Comparison of ENCODE assay signal across 26 mouse cellular contexts in genomic region chr13:46365292-46365691, GRCm38 (mm10). TPM values are rescaled to one million over a fixed set of nuclear protein-coding genes. Genes with fewer than 3 reads are reported as not detected.
DNase-seq lines count a peak whose midpoint lies in the region; ATAC-seq and TF ChIP-seq lines count a peak whose summit lies in the region.
"Had no signal": no experiment of that assay in that cellular context is flagged by ENCODE, and none has a peak within 500 bp of the region (broad histone marks: within the 10 kb centered on the region; RNA-seq: fewer than 3 reads in every experiment).

No protein-coding gene starts in this region.

- DNase-seq in liver, adult 2 months (ENCODE audit: extremely low read depth, low read depth, low spot score): peak; percentile 39
- no peak for DNase-seq in gastrocnemius, adult 2 months
- no peak for DNase-seq in forebrain, embryonic 11.5 days (ENCODE audit: low spot score)
- DNase-seq: adrenal gland, postnatal 25 days; cerebellum, adult 11-12 months; cerebellum, adult 8-10 months; cerebellum, postnatal 10 days; cerebellum, postnatal 36 days; embryo, embryonic 11 days; forebrain, postnatal 0 days; gastrocnemius, postnatal 10 days; gastrocnemius, postnatal 36 days; kidney, adult 11 months had no signal

- ATAC-seq in liver, embryonic 12.5 days: no peak
- peak; percentile 56 for ATAC-seq in intestine, postnatal 0 days
- no peak for ATAC-seq in forebrain, embryonic 11.5 days (replicated peaks; ENCODE audit: low FRiP score)
- ATAC-seq: forebrain, embryonic 14.5 days; forebrain, postnatal 0 days; hindbrain, embryonic 16.5 days; Patski had no signal

- H3K27me3 ChIP-seq in liver, adult 2 months (ENCODE audit: control insufficient read depth, insufficient read depth, low read length): no peaks in the 10 kb centered on the region
- no peaks in the 10 kb centered on the region for H3K27me3 ChIP-seq in liver, embryonic 12.5 days (replicated peaks)
- H3K27me3 ChIP-seq in intestine, postnatal 0 days (replicated peaks; ENCODE audit: control insufficient read depth, insufficient read depth, low read length): no peaks in the 10 kb centered on the region; the same call in 1 of the 2 replicates
- no peaks in the 10 kb centered on the region for H3K27me3 ChIP-seq in forebrain, embryonic 11.5 days (ENCODE audit: control insufficient read depth, insufficient read depth, low read length)
- H3K27me3 ChIP-seq: embryonic facial prominence, embryonic 13.5 days; hindbrain, embryonic 13.5 days had no signal

- intact Hi-C loops in gastrocnemius, adult 2 months (cut with DNase I): no loop called here

- H3K9me3 ChIP-seq in liver, embryonic 12.5 days (replicated peaks): no peaks in the 10 kb centered on the region
- no peaks in the 10 kb centered on the region for H3K9me3 ChIP-seq in intestine, postnatal 0 days (ENCODE audit: control insufficient read depth)
- no peaks in the 10 kb centered on the region for H3K9me3 ChIP-seq in forebrain, embryonic 11.5 days (ENCODE audit: control insufficient read depth, low read length)
- H3K9me3 ChIP-seq: embryonic facial prominence, embryonic 10.5 days; embryonic facial prominence, embryonic 13.5 days; forebrain, embryonic 10.5 days; hindbrain, embryonic 10.5 days; hindbrain, embryonic 13.5 days had no signal

- H3K27ac ChIP-seq in liver, adult 2 months (replicated peaks; ENCODE audit: insufficient read depth, low read depth, low read length): no peak overlapping the region
- H3K27ac ChIP-seq in liver, embryonic 12.5 days: no peak overlapping the region
- H3K27ac ChIP-seq in embryonic fibroblast, embryonic 13.5 days (ENCODE audit: insufficient read depth, low read length): 0 out of 2 replicates have a peak overlapping the region, but pooled peaks have one; percentile 25
- H3K27ac ChIP-seq in intestine, postnatal 0 days (ENCODE audit: low read depth, low read length): no peak overlapping the region
- no peak overlapping the region for H3K27ac ChIP-seq in gastrocnemius, adult 2 months
- no peak overlapping the region for H3K27ac ChIP-seq in forebrain, embryonic 11.5 days (ENCODE audit: low read depth, low read length)
- H3K27ac ChIP-seq: embryonic facial prominence, embryonic 10.5 days; embryonic facial prominence, embryonic 13.5 days; forebrain, embryonic 10.5 days; hindbrain, embryonic 10.5 days; hindbrain, embryonic 13.5 days had no signal

- no peak overlapping the region for H3K4me3 ChIP-seq in liver, adult 2 months (ENCODE audit: insufficient read depth, low read depth, low read length)
- H3K4me3 ChIP-seq in liver, embryonic 12.5 days: no peak overlapping the region
- H3K4me3 ChIP-seq in embryonic fibroblast, embryonic 13.5 days (ENCODE audit: insufficient read depth, low read length): no peak overlapping the region
- no peak overlapping the region for H3K4me3 ChIP-seq in intestine, postnatal 0 days (ENCODE audit: low read depth, low read length)
- H3K4me3 ChIP-seq in gastrocnemius, adult 2 months: no peak overlapping the region
- no peak overlapping the region for H3K4me3 ChIP-seq in forebrain, embryonic 11.5 days (ENCODE audit: low read depth, low read length)
- H3K4me3 ChIP-seq: embryonic facial prominence, embryonic 10.5 days; embryonic facial prominence, embryonic 13.5 days; forebrain, embryonic 10.5 days; hindbrain, embryonic 10.5 days; hindbrain, embryonic 13.5 days had no signal

- no peaks in the 10 kb centered on the region for H3K36me3 ChIP-seq in liver, adult 2 months (ENCODE audit: control insufficient read depth, insufficient read depth, low read length)
- no peaks in the 10 kb centered on the region for H3K36me3 ChIP-seq in liver, embryonic 12.5 days
- no peaks in the 10 kb centered on the region for H3K36me3 ChIP-seq in intestine, postnatal 0 days (ENCODE audit: control insufficient read depth, insufficient read depth)
- no peaks in the 10 kb centered on the region for H3K36me3 ChIP-seq in forebrain, embryonic 11.5 days (ENCODE audit: control insufficient read depth, insufficient read depth, low read length)
- H3K36me3 ChIP-seq: embryonic facial prominence, embryonic 10.5 days; embryonic facial prominence, embryonic 13.5 days; forebrain, embryonic 10.5 days; hindbrain, embryonic 10.5 days; hindbrain, embryonic 13.5 days had no signal

- H3K9ac ChIP-seq in liver, adult 2 months (ENCODE audit: low read depth, low read length): no peak overlapping the region
- H3K9ac ChIP-seq in liver, embryonic 12.5 days: no peak overlapping the region
- no peak overlapping the region for H3K9ac ChIP-seq in intestine, postnatal 0 days (ENCODE audit: low read depth, low read length)
- H3K9ac ChIP-seq in forebrain, embryonic 11.5 days (ENCODE audit: low read length): no peak overlapping the region
- H3K9ac ChIP-seq: embryonic facial prominence, embryonic 13.5 days; forebrain, postnatal 0 days; hindbrain, embryonic 13.5 days had no signal

- 69% methylated on average over 2 of the region's 2 CpGs for WGBS in liver, adult 2 months
- WGBS in liver, embryonic 12.5 days (ENCODE audit: insufficient replicate concordance): 74% methylated on average over 2 of the region's 2 CpGs
- 60% methylated on average over 2 of the region's 2 CpGs for WGBS in intestine, postnatal 0 days
- WGBS in forebrain, embryonic 11.5 days: 93% methylated on average over 2 of the region's 2 CpGs

- peaks cover 4% of the 10 kb centered on the region; the same call in 1 of the 2 replicates for H3K4me1 ChIP-seq in liver, adult 2 months (ENCODE audit: control insufficient read depth, insufficient read depth, low read length)
- no peaks in the 10 kb centered on the region; the same call in 1 of the 2 replicates for H3K4me1 ChIP-seq in liver, embryonic 12.5 days
- no peaks in the 10 kb centered on the region; the same call in 1 of the 2 replicates for H3K4me1 ChIP-seq in embryonic fibroblast, embryonic 13.5 days (ENCODE audit: control insufficient read depth, insufficient read depth, low read length)
- H3K4me1 ChIP-seq in intestine, postnatal 0 days (replicated peaks; ENCODE audit: control insufficient read depth, insufficient read depth, low read length): no peaks in the 10 kb centered on the region
- peaks cover 4% of the 10 kb centered on the region; the same call in 1 of the 2 replicates for H3K4me1 ChIP-seq in forebrain, embryonic 11.5 days (replicated peaks; ENCODE audit: control insufficient read depth, insufficient read depth, low read length)
- H3K4me1 ChIP-seq: embryonic facial prominence, embryonic 13.5 days had no signal

- no peak for TF ChIP-seq CTCF in liver, adult 2 months (IDR thresholded peaks at IDR 0.05; ENCODE audit: low read depth, low read length)
- TF ChIP-seq CTCF in embryonic fibroblast, embryonic 13.5 days (IDR thresholded peaks at IDR 0.05; ENCODE audit: borderline replicate concordance, insufficient read depth, low read length): no peak
- no peak for TF ChIP-seq CTCF in intestine, postnatal 0 days (IDR thresholded peaks at IDR 0.05; ENCODE audit: low read depth)
- TF ChIP-seq CTCF in gastrocnemius, adult 2 months (IDR thresholded peaks at IDR 0.05): no peak

- TF ChIP-seq POLR2A in liver, adult 2 months (IDR thresholded peaks at IDR 0.05; ENCODE audit: extremely low read depth, insufficient read depth, low read length): no peak
- TF ChIP-seq POLR2A in embryonic fibroblast, embryonic 13.5 days (IDR thresholded peaks at IDR 0.05; ENCODE audit: low read depth, low read length): no peak

- H3K4me2 ChIP-seq in liver, embryonic 12.5 days: no peak overlapping the region
- no peak overlapping the region for H3K4me2 ChIP-seq in intestine, postnatal 0 days (replicated peaks; ENCODE audit: low read depth)
- H3K4me2 ChIP-seq in forebrain, embryonic 11.5 days (ENCODE audit: low read depth, low read length, severe bottlenecking): no peak overlapping the region
- H3K4me2 ChIP-seq: embryonic facial prominence, embryonic 13.5 days; heart, embryonic 11.5 days; hindbrain, embryonic 13.5 days had no signal

- H3K79me2 ChIP-seq in liver, adult 2 months (ENCODE audit: control insufficient read depth, insufficient read depth, low read length): no peaks in the 10 kb centered on the region

RNA-seq across cellular contexts. Expression of gene Rbm24, which starts 52.9 kb away (rescaled TPM):
- 0.07 and 0.18 TPM in 2 replicates for total RNA-seq in liver, adult 2 months (2014; rRNA removed)
- 0.20 TPM in 1 of 2 replicates, not detected in the other for polyA plus RNA-seq in liver, adult 2 months (2012; rRNA removed)
- 0.13 and 0.63 TPM in 2 replicates for polyA plus RNA-seq in liver, embryonic 12.5 days (2016; fragmentation: Nextera tagmentation; extraction: Ambion mirVana)
- polyA plus RNA-seq in embryonic fibroblast, embryonic 13.5 days (2011; ENCODE audit: insufficient read length, low read depth, missing spikeins): 3.7 and 4.1 TPM in 2 replicates
- polyA plus RNA-seq in intestine, postnatal 0 days (2015; fragmentation: Nextera tagmentation; extraction: Ambion mirVana): 2.8 and 3.3 TPM in 2 replicates
- 100 to 1,000 TPM; 163 to 196 TPM for total RNA-seq in gastrocnemius, adult 2 months (2021)
- polyA plus RNA-seq in forebrain, embryonic 11.5 days (2014; fragmentation: Nextera tagmentation; extraction: Ambion mirVana): 2.8 and 3.8 TPM in 2 replicates
- total RNA-seq: granulocyte monocyte progenitor cell, adult 5-6 weeks had no signal
